Mouse (Mus musculus) testis, adult 2 months (tissue): ENCODE results near the gene Galnt4.

Experiments used
- CTCF ChIP-seq: fragments of 200-500 bp; IDR thresholded peaks from 2 replicates; pipeline ENCODE4 v1.5.1; 2012; ENCODE audit warnings: low read depth, mild to moderate bottlenecking, inconsistent platforms, low read length, moderate library complexity; ENCODE audit not compliant: control insufficient read depth, insufficient read depth, insufficient replicate concordance
- POLR2A ChIP-seq: fragments of 200-500 bp; IDR thresholded peaks from 2 replicates; pipeline ENCODE4 v1.6.1; 2012; ENCODE audit warnings: low read depth, mild to moderate bottlenecking, inconsistent platforms, low read length, moderate library complexity; ENCODE audit not compliant: control insufficient read depth

- TF ChIP-seq CTCF (no peak), POLR2A (peak; percentile 5; the same call in 1 of the 2 replicates)
Observed at GRCm38 (mm10) chr10:99106703-99107631, 992 bp upstream of the Galnt4 start, which contains the start of gene Poc1b.
